Mouse (Mus musculus) small intestine, adult 2 months (tissue): Measurements from ENCODE around the gene Msln.

Source experiments
- CTCF ChIP-seq: fragments of 200-500 bp; IDR thresholded peaks from 2 replicates; pipeline ENCODE4 v1.5.1; 2012; ENCODE audit warnings: low read depth, mild to moderate bottlenecking, control low read depth, inconsistent platforms, low read length, moderate library complexity, mixed read lengths; ENCODE audit not compliant: insufficient replicate concordance, insufficient read length; ENCODE audit errors: extremely low read depth
- POLR2A ChIP-seq: fragments of 200-500 bp; IDR thresholded peaks from 2 replicates; pipeline ENCODE4 v1.6.1; 2012; ENCODE audit warnings: low read depth, mild to moderate bottlenecking, control low read depth, inconsistent platforms, low read length, moderate library complexity

DNA sequence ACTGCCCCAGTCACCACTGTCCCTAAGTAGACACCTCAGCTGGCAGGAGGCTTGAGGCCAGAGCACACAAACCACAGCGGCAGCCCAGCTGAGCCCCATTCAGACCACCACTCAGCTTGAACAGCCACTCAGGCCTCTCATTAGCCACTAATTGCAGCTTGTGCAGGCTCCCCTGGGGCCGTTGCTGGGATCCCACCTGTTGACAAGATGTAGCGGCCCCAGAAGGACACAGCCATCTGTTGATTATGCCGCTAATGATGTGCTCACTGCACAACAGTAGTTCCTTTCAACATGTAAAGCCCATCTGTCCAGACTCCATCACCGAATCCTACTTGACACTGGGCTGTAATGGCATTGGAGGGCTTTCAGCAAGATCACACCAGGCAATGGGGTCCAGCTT is 11.7 kb upstream of the Msln start:
- no peak for TF ChIP-seq CTCF
- TF ChIP-seq POLR2A: no peak
